Mouse (Mus musculus) brain, embryonic 14.5 days (tissue): ENCODE data around the gene Slc22a3.

ENCODE experiments used
- CTCF ChIP-seq: fragments of 200-500 bp; IDR thresholded peaks from 2 replicates; pipeline ENCODE4 v1.5.1; 2012; ENCODE audit warnings: inconsistent platforms, mild to moderate bottlenecking, moderate library complexity, borderline replicate concordance; ENCODE audit not compliant: insufficient read depth, insufficient read length; ENCODE audit errors: extremely low read depth
- POLR2A ChIP-seq: fragments of 200-500 bp; IDR thresholded peaks from 2 replicates; pipeline ENCODE4 v1.6.1; 2012; ENCODE audit warnings: mild to moderate bottlenecking, inconsistent platforms, borderline replicate concordance; ENCODE audit not compliant: poor library complexity, insufficient read depth, insufficient read length, severe bottlenecking; ENCODE audit errors: extremely low read depth

- TF ChIP-seq CTCF (no peak), POLR2A (no peak)
Measured at GRCm38 (mm10) chr17:12499426-12499825, 8.1 kb downstream of the Slc22a3 start.
